Mouse (Mus musculus): ENCODE results near the gene AU021092. TPM values are rescaled to one million over a fixed set of nuclear protein-coding genes. Genes with fewer than 3 reads are reported as not detected.
"Not testable (repeated sequence)": the region's sequence is repeated elsewhere in the genome, so short reads cannot be mapped to it uniquely, and the experiment has no call there.

AU021092 gene
- polyA plus RNA-seq, 1 experiment from 2014 or later = 7.6 TPM

- H3K4me3 ChIP-seq (ENCODE audit: low read depth, low read length); ATAC-seq (ENCODE audit: low read depth); H3K4me2 ChIP-seq (ENCODE audit: low read depth, low read length); H3K36me3 ChIP-seq (ENCODE audit: control insufficient read depth, insufficient read depth, low read length); H3K4me1 ChIP-seq (ENCODE audit: control insufficient read depth, insufficient read depth, low read length); H3K9me3 ChIP-seq (ENCODE audit: control insufficient read depth, low read length); H3K27me3 ChIP-seq (replicated peaks; ENCODE audit: control insufficient read depth, insufficient read depth, low read length); DNase-seq (ENCODE audit: low spot score); H3K9ac ChIP-seq (ENCODE audit: low read depth, low read length); H3K27ac ChIP-seq (replicated peaks; ENCODE audit: low read depth, low read length): not testable (repeated sequence)
- WGBS = 0% methylated on average over 1 of the region's 1 CpGs
These were observed 4.4 kb upstream of the AU021092 start for GRCm38 (mm10) chr16:5226534-5226933.

GRCm38 (mm10) chr16:5221403-5221802 lies 696 bp downstream of the AU021092 start:
- ATAC-seq (ENCODE audit: low read depth) (peak; percentile 26; the same call in 1 of the 2 replicates), DNase-seq (ENCODE audit: low spot score) (peak; percentile 28)
- Histone ChIP-seq H3K9me3 (ENCODE audit: control insufficient read depth, low read length) (no peaks in the 10 kb centered on the region), H3K27ac (replicated peaks; ENCODE audit: low read depth, low read length) (no peak overlapping the region), H3K9ac (ENCODE audit: low read depth, low read length) (no peak overlapping the region), H3K36me3 (ENCODE audit: control insufficient read depth, insufficient read depth, low read length) (no peaks in the 10 kb centered on the region), H3K4me2 (ENCODE audit: low read depth, low read length) (no peak overlapping the region), H3K4me3 (ENCODE audit: low read depth, low read length) (no peak overlapping the region), H3K4me1 (ENCODE audit: control insufficient read depth, insufficient read depth, low read length) (no peaks in the 10 kb centered on the region), H3K27me3 (replicated peaks; ENCODE audit: control insufficient read depth, insufficient read depth, low read length) (0 out of 2 replicates have a peak, but pooled peaks cover 3% of the 10 kb centered on the region)
- 57% methylated on average over 4 of the region's 4 CpGs for WGBS

- ATAC-seq (ENCODE audit: low read depth) (no peak), DNase-seq (ENCODE audit: low spot score) (no peak)
- Histone ChIP-seq H3K9me3 (ENCODE audit: control insufficient read depth, low read length) (no peaks in the 10 kb centered on the region), H3K4me1 (ENCODE audit: control insufficient read depth, insufficient read depth, low read length) (no peaks in the 10 kb centered on the region), H3K4me3 (ENCODE audit: low read depth, low read length) (no peak overlapping the region), H3K9ac (ENCODE audit: low read depth, low read length) (no peak overlapping the region), H3K27ac (replicated peaks; ENCODE audit: low read depth, low read length) (no peak overlapping the region), H3K27me3 (replicated peaks; ENCODE audit: control insufficient read depth, insufficient read depth, low read length) (0 out of 2 replicates have a peak, but pooled peaks cover 3% of the 10 kb centered on the region), H3K4me2 (ENCODE audit: low read depth, low read length) (no peak overlapping the region), H3K36me3 (ENCODE audit: control insufficient read depth, insufficient read depth, low read length) (no peaks in the 10 kb centered on the region)
- 61% methylated on average over 5 of the region's 5 CpGs for WGBS
These were observed 4.6 kb downstream of the AU021092 start for GRCm38 (mm10) chr16:5217341-5218133.

GRCm38 (mm10) chr16:5216686-5217085 lies 5.4 kb downstream of the AU021092 start:
- 50% methylated on average over 6 of the region's 6 CpGs for WGBS

GRCm38 (mm10) chr16:5214126-5214525 lies 8.0 kb downstream of the AU021092 start:
- 91% methylated on average over 2 of the region's 2 CpGs for WGBS
- Histone ChIP-seq H3K4me3 (ENCODE audit: low read depth, low read length) (no peak overlapping the region), H3K27ac (replicated peaks; ENCODE audit: low read depth, low read length) (no peak overlapping the region), H3K36me3 (ENCODE audit: control insufficient read depth, insufficient read depth, low read length) (no peaks in the 10 kb centered on the region), H3K4me1 (ENCODE audit: control insufficient read depth, insufficient read depth, low read length) (no peaks in the 10 kb centered on the region), H3K9ac (ENCODE audit: low read depth, low read length) (no peak overlapping the region), H3K9me3 (ENCODE audit: control insufficient read depth, low read length) (no peaks in the 10 kb centered on the region), H3K27me3 (replicated peaks; ENCODE audit: control insufficient read depth, insufficient read depth, low read length) (0 out of 2 replicates have a peak, but pooled peaks cover 3% of the 10 kb centered on the region), H3K4me2 (ENCODE audit: low read depth, low read length) (no peak overlapping the region)
- ATAC-seq (ENCODE audit: low read depth) (no peak), DNase-seq (ENCODE audit: low spot score) (no peak)

More at GRCm38 (mm10) chr16:5216686-5217085, 5.4 kb downstream of the AU021092 start:
- Histone ChIP-seq H3K9ac (ENCODE audit: low read depth, low read length) (no peak overlapping the region), H3K9me3 (ENCODE audit: control insufficient read depth, low read length) (no peaks in the 10 kb centered on the region), H3K27ac (replicated peaks; ENCODE audit: low read depth, low read length) (no peak overlapping the region), H3K4me2 (ENCODE audit: low read depth, low read length) (no peak overlapping the region), H3K36me3 (ENCODE audit: control insufficient read depth, insufficient read depth, low read length) (no peaks in the 10 kb centered on the region), H3K4me1 (ENCODE audit: control insufficient read depth, insufficient read depth, low read length) (no peaks in the 10 kb centered on the region), H3K27me3 (replicated peaks; ENCODE audit: control insufficient read depth, insufficient read depth, low read length) (0 out of 2 replicates have a peak, but pooled peaks cover 3% of the 10 kb centered on the region), H3K4me3 (ENCODE audit: low read depth, low read length) (no peak overlapping the region)
- ATAC-seq (ENCODE audit: low read depth) = no peak
- DNase-seq (ENCODE audit: low spot score) = no peak

- H3K4me1 ChIP-seq (ENCODE audit: control insufficient read depth, insufficient read depth, low read length) = no peaks in the 10 kb centered on the region
- H3K36me3 ChIP-seq (ENCODE audit: control insufficient read depth, insufficient read depth, low read length) = no peaks in the 10 kb centered on the region
- DNase-seq (ENCODE audit: low spot score) = no peak
- ATAC-seq (ENCODE audit: low read depth) = no peak
- H3K27ac ChIP-seq (replicated peaks; ENCODE audit: low read depth, low read length) = no peak overlapping the region
- H3K9me3 ChIP-seq (ENCODE audit: control insufficient read depth, low read length) = no peaks in the 10 kb centered on the region
- H3K4me2 ChIP-seq (ENCODE audit: low read depth, low read length) = no peak overlapping the region
- no peak overlapping the region for H3K4me3 ChIP-seq (ENCODE audit: low read depth, low read length)
- 76% methylated on average over 3 of the region's 3 CpGs for WGBS
- no peak overlapping the region for H3K9ac ChIP-seq (ENCODE audit: low read depth, low read length)
- H3K27me3 ChIP-seq (replicated peaks; ENCODE audit: control insufficient read depth, insufficient read depth, low read length) = no peaks in the 10 kb centered on the region
These were observed 9.9 kb downstream of the AU021092 start for GRCm38 (mm10) chr16:5212150-5212549.

- no peaks in the 10 kb centered on the region for H3K9me3 ChIP-seq (ENCODE audit: control insufficient read depth, low read length)
- H3K4me3 ChIP-seq (ENCODE audit: low read depth, low read length) = no peak overlapping the region
- no peak overlapping the region for H3K4me2 ChIP-seq (ENCODE audit: low read depth, low read length)
- 71% methylated on average over 2 of the region's 2 CpGs for WGBS
- H3K36me3 ChIP-seq (ENCODE audit: control insufficient read depth, insufficient read depth, low read length) = no peaks in the 10 kb centered on the region
- H3K27me3 ChIP-seq (replicated peaks; ENCODE audit: control insufficient read depth, insufficient read depth, low read length) = no peaks in the 10 kb centered on the region
- ATAC-seq (ENCODE audit: low read depth) (no peak), DNase-seq (ENCODE audit: low spot score) (no peak)
- no peak overlapping the region for H3K27ac ChIP-seq (replicated peaks; ENCODE audit: low read depth, low read length)
- H3K9ac ChIP-seq (ENCODE audit: low read depth, low read length) = no peak overlapping the region
- H3K4me1 ChIP-seq (ENCODE audit: control insufficient read depth, insufficient read depth, low read length) = no peaks in the 10 kb centered on the region
These were observed 11.7 kb downstream of the AU021092 start for GRCm38 (mm10) chr16:5210365-5210764.

- Histone ChIP-seq H3K9me3 (ENCODE audit: control insufficient read depth, low read length) (no peaks in the 10 kb centered on the region), H3K4me1 (ENCODE audit: control insufficient read depth, insufficient read depth, low read length) (no peaks in the 10 kb centered on the region), H3K4me3 (ENCODE audit: low read depth, low read length) (no peak overlapping the region), H3K36me3 (ENCODE audit: control insufficient read depth, insufficient read depth, low read length) (no peaks in the 10 kb centered on the region), H3K9ac (ENCODE audit: low read depth, low read length) (no peak overlapping the region), H3K27me3 (replicated peaks; ENCODE audit: control insufficient read depth, insufficient read depth, low read length) (no peaks in the 10 kb centered on the region), H3K4me2 (ENCODE audit: low read depth, low read length) (no peak overlapping the region), H3K27ac (replicated peaks; ENCODE audit: low read depth, low read length) (no peak overlapping the region)
- no peak for ATAC-seq (ENCODE audit: low read depth)
- no peak for DNase-seq (ENCODE audit: low spot score)
- WGBS = 60% methylated on average over 5 of the region's 5 CpGs
These were observed 16.0 kb downstream of the AU021092 start for GRCm38 (mm10) chr16:5206051-5206450.
